Mouse (Mus musculus): Measurements from ENCODE around the gene Apol7e. TPM values are rescaled to one million over a fixed set of nuclear protein-coding genes. Genes with fewer than 3 reads are reported as not detected.
"Not testable (repeated sequence)": the region's sequence is repeated elsewhere in the genome, so short reads cannot be mapped to it uniquely, and the experiment has no call there.

Apol7e gene
- total RNA-seq, 2 experiments from 2014 or later, result 0.29 to 0.82 TPM

- DNase-seq; intact Hi-C loops (cut with DNase I; ENCODE audit: low total_unique reads): not testable (repeated sequence)
Observed at GRCm38 (mm10) chr15:77733380-77733779, 34.7 kb downstream of the Apol7e start.

GRCm38 (mm10) chr15:77733903-77734302 lies 35.2 kb downstream of the Apol7e start:
- intact Hi-C loops (cut with DNase I; ENCODE audit: low total_unique reads); DNase-seq: not testable (repeated sequence)

GRCm38 (mm10) chr15:77740511-77741297 lies 42.0 kb downstream of the Apol7e start:
- intact Hi-C loops (cut with DNase I; ENCODE audit: low total_unique reads), result no loop called here
- no peak for DNase-seq

GRCm38 (mm10) chr15:77741556-77741955 lies 42.9 kb downstream of the Apol7e start:
- intact Hi-C loops (cut with DNase I; ENCODE audit: low total_unique reads); DNase-seq: not testable (repeated sequence)

- DNase-seq, result no peak
- intact Hi-C loops (cut with DNase I; ENCODE audit: low total_unique reads), result no loop called here
Observed at GRCm38 (mm10) chr15:77744632-77745031, 46.0 kb downstream of the Apol7e start.

- DNase-seq, result no peak
- intact Hi-C loops (cut with DNase I; ENCODE audit: low total_unique reads), result no loop called here
Observed at GRCm38 (mm10) chr15:77745081-77745480, 46.4 kb downstream of the Apol7e start.

GRCm38 (mm10) chr15:77746326-77746725 lies 47.7 kb downstream of the Apol7e start:
- no peak for DNase-seq
- intact Hi-C loops (cut with DNase I; ENCODE audit: low total_unique reads), result no loop called here

GRCm38 (mm10) chr15:77748414-77748813 lies 49.8 kb downstream of the Apol7e start:
- intact Hi-C loops (cut with DNase I; ENCODE audit: low total_unique reads), result no loop called here
- DNase-seq, result no peak

GRCm38 (mm10) chr15:77749717-77750116 lies 51.1 kb downstream of the Apol7e start:
- DNase-seq, result no peak
- intact Hi-C loops (cut with DNase I; ENCODE audit: low total_unique reads), result no loop called here

- intact Hi-C loops (cut with DNase I; ENCODE audit: low total_unique reads), result no loop called here
- no peak for DNase-seq
Observed at GRCm38 (mm10) chr15:77750461-77750860, 51.8 kb downstream of the Apol7e start.

GRCm38 (mm10) chr15:77752443-77752842 lies 53.8 kb downstream of the Apol7e start:
- no peak for DNase-seq
- intact Hi-C loops (cut with DNase I; ENCODE audit: low total_unique reads), result no loop called here

- DNase-seq, result no peak
- intact Hi-C loops (cut with DNase I; ENCODE audit: low total_unique reads), result no loop called here
Observed at GRCm38 (mm10) chr15:77755132-77755531, 56.5 kb downstream of the Apol7e start.

- DNase-seq, result no peak
- intact Hi-C loops (cut with DNase I; ENCODE audit: low total_unique reads), result no loop called here
Observed at GRCm38 (mm10) chr15:77756081-77756480, 57.4 kb downstream of the Apol7e start.

GRCm38 (mm10) chr15:77756848-77757247 lies 58.2 kb downstream of the Apol7e start, which contains the start of gene Apol8:
Apol8 (minus strand) TSS chr15:77757003.
- no peak for DNase-seq
- intact Hi-C loops (cut with DNase I; ENCODE audit: low total_unique reads), result no loop called here

GRCm38 (mm10) chr15:77757586-77758226 lies 59.0 kb downstream of the Apol7e start:
- DNase-seq, result no peak
- intact Hi-C loops (cut with DNase I; ENCODE audit: low total_unique reads), result no loop called here

- DNase-seq, result no peak
- intact Hi-C loops (cut with DNase I; ENCODE audit: low total_unique reads), result no loop called here
Observed at GRCm38 (mm10) chr15:77760037-77760436, 61.4 kb downstream of the Apol7e start.

GRCm38 (mm10) chr15:77761083-77761482 lies 62.4 kb downstream of the Apol7e start:
- no peak for DNase-seq
- intact Hi-C loops (cut with DNase I; ENCODE audit: low total_unique reads), result no loop called here

- intact Hi-C loops (cut with DNase I; ENCODE audit: low total_unique reads), result no loop called here
- DNase-seq, result no peak
Observed at GRCm38 (mm10) chr15:77761561-77762380, 63.1 kb downstream of the Apol7e start.

GRCm38 (mm10) chr15:77763050-77763449 lies 64.4 kb downstream of the Apol7e start:
- intact Hi-C loops (cut with DNase I; ENCODE audit: low total_unique reads), result no loop called here
- no peak for DNase-seq

- intact Hi-C loops (cut with DNase I; ENCODE audit: low total_unique reads), result no loop called here
- no peak for DNase-seq
Observed at GRCm38 (mm10) chr15:77763702-77764101, 65.0 kb downstream of the Apol7e start.
